Mouse (Mus musculus) cerebellum, postnatal 4 days (tissue): ENCODE results near the gene Sec14l1.

Source experiments
- DNase-seq, 2 experiments: peaks; one replicate each; pipeline ENCODE4 v3.0.0; 2022; ENCODE audit warnings: low spot score in 2 of 2, mixed read lengths in 1 of 2

The Sec14l1 gene

GRCm38 (mm10) chr11:117183299-117183698 is 68.3 kb downstream of the Sec14l1 start:
- DNase-seq: no peak

GRCm38 (mm10) chr11:117183841-117184240 is 68.9 kb downstream of the Sec14l1 start:
- no peak for DNase-seq

GRCm38 (mm10) chr11:117185076-117185933 is 70.3 kb downstream of the Sec14l1 start:
- DNase-seq: no peak

- no peak for DNase-seq
Observed at GRCm38 (mm10) chr11:117191524-117191923, 76.6 kb downstream of the Sec14l1 start.

- no peak for DNase-seq
Observed at GRCm38 (mm10) chr11:117194475-117194937, 79.5 kb downstream of the Sec14l1 start.

GRCm38 (mm10) chr11:117195616-117196015 is 80.6 kb downstream of the Sec14l1 start:
- no peak for DNase-seq

GRCm38 (mm10) chr11:117196681-117197080 is 81.7 kb downstream of the Sec14l1 start:
- no peak for DNase-seq

GRCm38 (mm10) chr11:117198122-117198521 is 83.2 kb downstream of the Sec14l1 start:
- DNase-seq: no peak

GRCm38 (mm10) chr11:117199282-117200175 is 84.6 kb downstream of the Sec14l1 start, which contains the start of gene Sept9:
Gene Sept9, plus strand, starts transcription at chr11:117199661.
- DNase-seq: no peak

- no peak for DNase-seq
Observed at GRCm38 (mm10) chr11:117201846-117202245, 86.9 kb downstream of the Sec14l1 start.

- DNase-seq: no peak
Observed at GRCm38 (mm10) chr11:117204606-117205005, 89.6 kb downstream of the Sec14l1 start.

- DNase-seq: no peak
Observed at GRCm38 (mm10) chr11:117205042-117205441, 90.1 kb downstream of the Sec14l1 start.

GRCm38 (mm10) chr11:117205447-117205846 is 90.5 kb downstream of the Sec14l1 start:
- no peak for DNase-seq

GRCm38 (mm10) chr11:117207436-117207835 is 92.5 kb downstream of the Sec14l1 start:
- no peak for DNase-seq

- no peak for DNase-seq
Observed at GRCm38 (mm10) chr11:117208151-117208673, 93.2 kb downstream of the Sec14l1 start.
